Mouse (Mus musculus) gastrocnemius, adult 18-20 months (tissue): ENCODE results near the gene Ehd1. TPM values are rescaled to one million over a fixed set of nuclear protein-coding genes. Genes with fewer than 3 reads are reported as not detected.
A peak's percentile ranks its signal among the peaks of the same experiment; 100 is the strongest.
"Not testable (repeated sequence)": the region's sequence is repeated elsewhere in the genome, so short reads cannot be mapped to it uniquely, and the experiment has no call there.

Experiments used
- DNase-seq: peaks from one replicate; pipeline ENCODE4 v3.0.0; 2021; ENCODE audit warnings: low spot score
- total RNA-seq, 2 experiments: library from RNA; stranded (reverse); gene quantifications; 2 replicates each; pipeline ENCODE4 v1.2.3; 2021

Gene Ehd1
- total RNA-seq, 2 experiments from 2014 or later, result 30.2 to 40.3 TPM

DNA sequence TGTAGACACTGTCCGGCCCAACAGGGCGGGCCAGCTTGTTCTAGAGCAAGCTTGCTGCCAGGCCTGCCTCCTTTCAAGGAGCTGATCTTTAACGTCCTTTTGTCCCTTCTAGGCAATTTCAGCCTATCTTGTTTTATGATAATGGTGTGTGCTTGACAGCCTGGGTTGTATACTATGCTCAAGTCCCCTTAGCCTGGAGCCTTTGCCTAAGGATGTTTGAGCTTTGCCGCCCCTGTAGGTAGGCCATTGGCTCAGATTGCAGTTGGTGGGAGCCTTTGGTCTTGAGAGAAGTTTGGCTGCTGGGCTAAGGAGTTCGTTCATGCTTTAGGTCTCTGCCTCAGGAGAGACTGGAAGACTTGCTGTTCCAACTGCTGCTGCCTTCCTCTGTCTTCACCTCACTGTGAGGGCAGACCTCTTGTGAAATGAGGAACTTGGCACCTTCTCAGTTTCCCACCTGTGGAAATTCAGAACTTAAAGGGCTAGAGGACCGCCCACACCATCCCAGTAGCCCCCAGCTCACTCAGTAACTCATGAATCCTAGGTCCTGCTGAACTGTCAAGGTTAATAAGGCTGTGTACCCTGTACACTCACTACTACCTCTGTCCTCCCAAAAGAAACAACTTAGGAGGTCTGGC lies 2.0 kb downstream of the Ehd1 start:
- DNase-seq, result no peak

DNA sequence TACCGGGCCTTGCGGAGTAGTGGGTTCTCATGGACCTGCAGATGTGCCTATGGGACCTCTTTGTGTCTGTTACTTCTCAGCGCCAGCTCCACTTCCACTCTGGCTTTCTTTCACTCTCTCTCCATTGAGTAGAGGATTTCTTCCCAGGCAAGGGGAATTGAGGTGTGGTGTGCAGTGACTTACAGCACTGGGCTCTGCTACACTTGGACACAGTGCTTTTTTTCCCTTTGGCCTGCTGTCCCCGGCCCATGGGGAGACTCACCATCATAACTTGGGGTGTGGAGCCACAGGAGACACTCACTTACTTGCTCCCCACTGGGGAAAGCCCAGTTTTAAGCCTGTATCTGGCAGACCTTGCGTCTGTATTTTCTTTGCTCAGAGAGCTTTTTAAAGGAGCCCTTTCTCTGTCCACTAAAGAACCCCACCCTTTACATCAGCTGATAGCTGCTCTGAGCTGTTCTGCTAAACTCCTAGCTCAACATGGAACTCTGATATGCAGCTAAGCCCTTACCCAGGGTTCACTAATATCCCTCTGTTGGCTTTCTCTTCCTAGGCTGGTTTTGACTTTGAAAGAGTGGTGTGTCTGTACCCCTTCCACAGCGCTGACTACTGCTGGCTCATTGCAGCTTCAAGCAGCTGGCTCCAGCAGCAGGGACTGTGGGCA lies 3.1 kb downstream of the Ehd1 start:
- no peak for DNase-seq

DNA sequence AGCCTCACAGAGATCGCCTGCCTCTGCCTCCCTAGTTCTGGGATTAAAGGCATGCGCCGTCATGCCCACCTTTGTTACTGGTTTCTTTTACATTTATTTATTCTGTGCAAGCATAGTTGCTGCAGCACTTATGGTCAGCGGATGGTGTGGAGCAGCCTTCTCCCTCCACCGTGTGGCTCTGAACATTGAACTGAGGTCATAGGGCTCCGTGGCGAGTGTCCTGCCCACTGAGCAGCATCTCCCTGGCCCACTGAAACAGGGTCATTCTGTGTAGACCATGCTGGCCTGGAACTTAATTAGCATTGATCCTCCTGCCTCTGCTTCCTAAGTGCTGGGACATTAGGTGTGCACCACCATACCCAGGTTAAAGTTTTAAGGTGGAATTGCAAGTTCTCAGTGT lies 4.0 kb downstream of the Ehd1 start:
- DNase-seq, result no peak

DNA sequence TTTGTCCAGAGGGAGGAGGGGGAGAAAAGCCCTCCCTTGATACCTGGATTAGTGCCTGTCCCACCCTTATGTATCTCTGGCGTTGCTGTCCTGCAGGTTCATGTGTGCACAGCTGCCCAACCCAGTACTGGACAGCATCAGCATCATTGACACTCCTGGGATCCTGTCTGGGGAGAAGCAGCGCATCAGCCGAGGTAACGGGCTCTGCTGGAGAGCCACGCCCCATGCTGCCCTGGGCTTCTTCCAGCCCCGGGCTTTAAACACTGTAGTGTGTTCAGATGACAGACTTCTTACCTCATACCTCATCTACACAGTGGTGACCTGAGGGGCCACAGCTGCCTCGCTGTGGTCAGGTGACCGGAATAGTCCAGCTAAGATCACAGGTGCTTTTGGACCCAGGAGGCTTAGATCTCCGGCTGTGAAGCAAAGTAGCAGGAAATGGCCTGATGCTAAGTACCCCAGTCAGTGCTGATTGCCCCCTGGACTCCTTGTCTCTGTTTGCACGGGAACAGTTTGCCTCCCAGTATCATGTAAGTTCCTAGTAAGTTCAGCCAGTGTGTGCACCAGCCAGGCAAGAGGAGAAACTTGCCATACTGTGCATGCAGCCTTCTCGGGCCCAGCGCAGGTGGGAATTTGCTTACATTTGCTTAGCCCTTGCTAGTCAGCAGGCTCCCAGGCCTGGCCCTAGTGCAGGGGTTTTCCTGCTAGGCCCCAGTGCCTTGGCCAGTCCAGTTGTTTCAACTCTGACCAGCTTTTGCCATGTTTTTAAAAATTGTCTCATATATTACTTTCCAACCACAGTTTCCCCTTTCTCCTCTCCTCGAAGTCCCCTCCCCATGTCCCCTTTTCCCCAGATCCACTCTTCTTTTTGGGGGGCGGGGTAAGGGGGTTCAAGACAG lies 4.8 kb downstream of the Ehd1 start:
- no peak for DNase-seq

DNA sequence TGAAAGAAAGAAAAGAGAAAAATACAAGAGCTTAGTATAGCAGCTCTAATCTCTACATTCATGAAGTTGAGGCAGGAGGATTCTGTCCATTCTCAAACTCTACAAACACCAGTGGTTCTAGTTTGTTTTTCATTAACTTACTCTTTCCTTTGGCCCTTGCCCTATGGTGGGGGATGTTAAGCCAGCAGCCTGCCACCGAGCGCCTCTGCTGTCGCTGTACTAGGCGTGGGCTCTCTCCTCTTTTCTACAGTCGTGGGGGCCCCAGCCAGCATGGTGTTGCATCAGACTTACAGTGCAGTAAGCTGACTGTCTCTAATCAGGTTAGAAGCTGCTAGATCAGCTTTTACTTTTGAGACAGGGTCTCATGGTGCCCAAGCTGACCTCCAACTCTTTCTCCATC lies 6.5 kb downstream of the Ehd1 start:
- no peak for DNase-seq

DNA sequence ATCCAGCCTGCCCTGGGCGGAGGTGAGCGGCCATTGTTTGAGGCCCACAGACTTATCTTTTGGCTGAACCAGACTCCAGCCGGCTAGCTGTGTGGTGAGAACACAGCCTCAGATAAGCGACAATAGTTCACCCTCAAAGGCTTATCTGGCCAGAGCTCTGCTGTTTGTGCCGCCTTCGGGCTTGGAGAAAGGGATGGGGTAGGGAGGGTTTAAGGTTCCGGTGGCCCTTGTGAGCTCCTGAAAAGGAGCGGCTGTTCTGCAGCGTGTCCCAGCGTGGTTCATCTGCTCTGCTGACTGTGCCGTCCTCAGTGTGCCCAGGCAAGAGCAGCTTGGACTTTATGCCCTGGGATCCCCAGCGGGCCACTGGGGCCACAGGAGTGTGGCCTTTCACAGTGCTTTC lies 8.0 kb downstream of the Ehd1 start:
- no peak for DNase-seq

DNA sequence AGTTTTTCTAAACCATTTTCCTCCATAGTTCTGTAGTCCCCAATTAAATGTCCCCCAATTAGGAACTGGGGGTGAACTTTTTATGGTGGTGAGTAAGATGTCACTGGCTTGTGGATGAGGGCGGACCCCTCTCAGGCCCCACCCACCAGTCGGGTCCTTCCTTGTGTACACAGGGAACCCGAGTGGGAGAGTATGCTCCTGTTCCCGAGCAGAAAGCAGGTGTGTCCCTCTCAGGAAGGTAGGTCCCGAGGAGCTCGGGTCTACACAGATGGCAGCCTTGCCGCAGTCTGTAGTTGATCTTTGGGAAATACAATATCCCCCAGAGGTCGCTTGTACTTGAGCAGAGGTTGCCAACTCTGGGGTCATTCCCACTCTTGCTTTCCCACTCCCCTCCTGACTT lies 8.7 kb downstream of the Ehd1 start:
- no peak for DNase-seq

DNA sequence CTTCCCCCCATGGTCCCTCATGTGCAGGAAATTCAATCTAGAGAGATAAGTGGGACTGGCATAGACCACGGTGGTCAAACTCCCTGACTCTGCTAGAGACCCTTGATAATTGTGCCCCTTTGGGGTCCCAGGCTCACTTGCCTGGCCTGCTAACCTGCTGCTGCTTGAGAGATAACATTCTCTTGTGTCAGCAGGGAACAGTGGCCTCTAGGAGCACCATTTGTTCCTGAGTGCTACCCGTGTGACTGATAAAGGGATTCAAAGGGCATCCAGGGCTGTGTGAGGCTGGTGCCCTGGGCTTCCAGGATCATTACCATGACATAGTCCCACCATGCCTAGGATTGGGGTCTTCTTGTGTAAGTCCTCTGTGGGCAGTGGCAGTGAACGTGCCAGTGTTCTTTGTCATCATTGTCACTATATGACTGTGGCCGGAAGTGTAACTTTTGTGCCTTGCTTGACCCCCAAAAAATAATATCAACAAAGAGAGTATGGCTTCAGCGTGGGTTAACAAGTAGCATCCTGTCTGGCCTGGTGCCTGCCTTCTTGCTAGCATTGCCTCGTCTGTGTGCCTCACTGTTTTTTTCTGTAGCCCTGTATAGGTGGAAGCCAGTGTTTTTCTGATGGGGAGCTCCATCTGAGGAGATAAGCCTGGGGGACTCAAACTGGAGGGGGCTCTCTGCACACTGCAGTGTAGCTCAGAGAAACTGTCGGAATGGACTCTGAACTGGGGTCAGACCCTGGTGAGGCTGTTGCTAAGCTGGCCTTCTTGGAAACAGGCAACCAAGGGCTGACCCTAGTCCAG lies 9.3 kb downstream of the Ehd1 start:
- DNase-seq, result no peak

DNA sequence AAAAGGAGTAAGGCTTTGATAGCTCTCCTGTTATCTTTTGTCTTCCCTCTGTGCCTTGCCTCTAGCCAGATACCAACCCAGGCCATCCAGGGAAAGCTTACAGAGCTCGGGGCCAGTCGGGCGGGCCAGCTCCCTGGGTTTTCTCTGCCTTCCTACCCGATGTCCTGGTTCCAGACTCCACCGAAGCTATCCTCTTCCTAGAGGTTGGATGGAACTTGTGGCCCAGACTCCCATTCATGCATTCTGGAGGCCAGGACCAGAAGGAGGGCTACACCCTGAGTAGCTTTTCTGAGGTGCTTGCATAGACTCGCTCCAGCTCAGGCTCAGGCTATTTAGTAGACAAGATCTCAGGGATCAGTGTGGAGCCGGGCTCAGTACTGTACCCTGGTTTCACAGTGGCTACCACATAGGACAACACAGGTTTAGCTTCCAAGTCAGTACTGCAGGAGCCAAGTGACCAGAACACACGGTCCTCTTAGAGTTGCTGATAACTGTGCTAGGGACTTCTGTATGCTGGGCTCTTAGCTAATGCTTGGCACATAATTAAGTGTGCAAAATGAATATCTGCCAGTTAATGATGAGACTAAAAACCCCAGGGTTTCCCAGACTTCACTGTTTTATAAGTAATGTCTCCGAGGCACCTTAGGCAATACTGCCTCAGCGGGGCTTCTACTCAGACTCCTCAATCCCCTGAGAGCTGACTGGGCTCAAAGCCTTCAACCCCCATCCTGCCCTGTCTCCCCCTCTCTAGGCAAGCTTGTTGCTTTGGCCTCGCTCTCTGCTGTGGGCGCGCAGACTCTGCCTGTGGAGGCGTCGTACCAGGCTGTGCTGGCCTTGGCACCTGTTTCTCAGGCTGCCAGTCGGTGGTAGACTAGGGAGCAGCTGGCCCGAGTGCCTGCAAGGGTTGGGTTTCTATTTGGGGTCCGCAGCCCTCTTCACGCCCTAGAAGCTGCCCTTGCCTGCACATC lies 10.2 kb downstream of the Ehd1 start:
- DNase-seq, result peak; percentile 47

DNA sequence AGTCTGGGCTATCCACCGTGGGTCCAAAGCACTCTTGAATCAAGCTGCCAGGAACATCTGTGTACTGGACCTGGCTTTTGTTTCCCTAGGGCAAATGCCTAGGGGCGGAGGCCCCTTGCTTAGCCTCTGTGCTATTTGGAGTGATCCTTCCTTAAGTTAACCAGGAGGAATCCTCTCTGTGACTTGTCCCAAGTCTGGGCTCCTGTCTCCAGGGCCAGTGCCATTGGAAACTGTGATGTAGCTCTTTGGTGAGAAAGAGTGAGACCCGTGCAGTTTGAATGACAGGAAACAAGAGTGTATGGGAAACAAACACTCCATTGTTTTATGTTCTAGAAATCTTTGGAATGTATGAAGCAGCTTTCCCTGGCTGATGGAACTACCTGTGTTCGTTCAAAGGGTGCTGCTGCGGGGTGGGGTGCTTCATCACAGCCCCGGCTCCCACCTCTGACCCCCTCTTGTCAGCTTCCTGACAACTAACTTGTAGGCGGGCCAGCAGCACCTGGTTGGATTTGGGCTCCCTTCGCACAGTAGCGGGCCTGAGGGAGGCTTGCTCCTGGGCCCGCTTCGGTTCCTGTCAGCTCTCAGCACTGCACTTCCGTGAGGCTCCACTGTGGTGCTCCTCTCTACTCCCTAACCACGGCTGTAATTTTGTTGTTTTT lies 11.8 kb downstream of the Ehd1 start:
- no peak for DNase-seq

DNA sequence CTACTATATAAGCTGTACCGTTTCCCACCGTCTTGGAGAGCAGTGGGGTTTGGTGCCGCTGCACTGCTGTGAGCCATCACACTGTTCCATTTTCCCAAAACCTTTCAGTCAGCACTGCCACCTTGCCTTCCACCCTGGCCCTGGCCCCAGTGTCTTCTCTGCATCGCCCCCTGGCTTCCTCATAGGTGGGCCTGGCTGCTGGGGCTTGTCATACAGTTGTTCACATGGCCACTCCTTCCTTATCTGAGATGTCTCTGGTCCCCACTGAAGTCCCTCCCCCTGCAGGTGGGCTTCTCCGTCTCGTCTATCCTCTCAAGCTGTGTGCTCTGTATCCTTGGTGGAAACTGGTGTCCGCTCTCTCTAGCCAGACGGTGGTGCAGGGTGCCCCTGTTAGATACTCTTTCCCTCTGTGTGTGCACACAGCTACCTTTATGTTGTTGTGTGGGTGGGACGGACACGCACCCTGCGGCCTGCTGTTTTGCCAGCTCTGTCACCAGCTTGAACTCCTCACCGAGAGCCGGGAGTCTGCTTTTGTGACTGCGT lies 13.2 kb downstream of the Ehd1 start:
- DNase-seq, result no peak

DNA sequence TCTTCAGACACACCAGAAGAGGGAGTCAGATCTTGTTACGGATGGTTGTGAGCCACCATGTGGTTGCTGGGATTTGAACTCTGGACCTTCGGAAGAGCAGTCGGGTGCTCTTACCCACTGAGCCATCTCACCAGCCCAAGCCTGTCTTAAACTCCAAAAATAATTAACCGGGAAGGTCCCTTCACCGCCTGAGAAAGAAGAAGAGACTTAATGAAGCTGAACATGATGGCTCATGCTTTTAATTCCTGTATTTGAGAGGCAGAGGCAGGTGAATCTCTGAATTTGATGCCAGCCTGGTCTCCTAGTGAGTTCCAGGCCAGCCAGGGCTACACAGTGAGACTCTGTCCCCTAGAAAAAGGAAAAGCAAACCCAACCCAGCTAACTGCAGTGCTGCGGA lies 14.2 kb downstream of the Ehd1 start:
- not testable (repeated sequence) for DNase-seq

DNA sequence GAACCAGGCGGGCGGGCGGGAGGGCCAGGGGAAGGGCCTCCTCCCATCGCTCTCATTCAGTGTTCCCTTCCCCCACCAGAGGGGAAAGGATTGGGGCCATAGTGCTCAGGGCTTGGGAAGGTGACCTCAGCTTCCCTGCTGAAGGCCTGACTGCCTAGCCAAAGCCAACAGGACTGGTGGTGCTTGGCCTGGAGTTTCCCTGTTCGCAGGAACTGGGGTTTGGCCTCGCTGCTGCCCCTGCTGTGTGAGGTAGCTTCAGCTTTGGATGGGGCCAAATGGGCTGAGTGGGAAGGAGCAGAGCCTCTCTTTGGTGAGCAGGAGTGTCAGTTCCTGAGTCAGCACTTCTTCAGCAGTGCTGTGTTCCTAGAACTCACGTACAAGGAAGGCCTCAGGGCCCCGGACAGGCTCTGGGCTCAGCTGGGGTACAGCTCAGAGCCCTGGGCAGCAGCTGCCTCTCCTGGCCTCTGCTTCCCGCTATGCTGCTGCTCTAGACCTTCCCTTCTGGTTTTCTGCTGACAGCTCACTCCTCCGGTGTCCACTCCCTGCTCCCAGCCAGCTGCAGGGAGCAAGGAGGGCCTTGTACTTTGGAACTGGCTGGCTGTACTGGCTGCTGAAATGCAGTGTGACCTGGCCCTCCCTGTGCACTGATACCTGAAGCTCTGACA lies 14.7 kb downstream of the Ehd1 start:
- DNase-seq, result peak; percentile 49

DNA sequence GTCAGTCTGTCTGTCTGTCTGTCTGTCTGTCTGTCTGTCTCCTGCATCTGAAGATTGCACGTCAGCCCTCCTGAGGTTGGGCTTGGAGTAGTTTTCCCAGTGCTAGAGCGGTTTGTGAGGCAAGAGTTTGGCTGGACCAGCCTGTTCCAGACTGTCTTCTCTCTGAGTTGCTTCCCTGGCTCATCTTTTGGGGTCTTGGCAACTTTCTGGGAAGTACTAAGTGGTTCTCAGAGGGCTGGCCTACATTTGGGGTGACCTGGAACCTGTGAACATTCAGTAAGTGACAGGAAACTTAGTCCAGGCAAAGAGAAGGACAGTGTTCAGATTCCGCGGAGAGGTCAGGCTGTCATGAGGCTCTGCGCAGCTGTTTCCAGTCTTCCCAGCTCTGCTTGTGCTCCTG lies 15.7 kb downstream of the Ehd1 start:
- DNase-seq, result peak; percentile 38

DNA sequence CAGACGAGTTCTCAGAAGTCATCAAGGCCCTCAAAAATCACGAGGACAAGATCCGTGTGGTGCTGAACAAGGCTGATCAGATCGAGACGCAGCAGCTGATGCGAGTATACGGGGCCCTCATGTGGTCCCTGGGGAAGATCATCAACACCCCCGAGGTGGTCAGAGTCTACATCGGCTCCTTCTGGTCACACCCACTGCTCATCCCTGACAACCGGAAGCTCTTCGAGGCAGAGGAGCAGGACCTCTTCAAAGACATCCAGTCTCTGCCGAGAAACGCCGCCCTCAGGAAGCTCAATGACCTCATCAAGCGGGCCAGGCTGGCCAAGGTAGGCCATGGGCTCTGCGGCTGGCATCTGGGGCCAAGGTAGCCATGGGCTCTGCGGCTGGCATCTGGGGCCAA lies 17.8 kb downstream of the Ehd1 start:
- DNase-seq, result no peak

DNA sequence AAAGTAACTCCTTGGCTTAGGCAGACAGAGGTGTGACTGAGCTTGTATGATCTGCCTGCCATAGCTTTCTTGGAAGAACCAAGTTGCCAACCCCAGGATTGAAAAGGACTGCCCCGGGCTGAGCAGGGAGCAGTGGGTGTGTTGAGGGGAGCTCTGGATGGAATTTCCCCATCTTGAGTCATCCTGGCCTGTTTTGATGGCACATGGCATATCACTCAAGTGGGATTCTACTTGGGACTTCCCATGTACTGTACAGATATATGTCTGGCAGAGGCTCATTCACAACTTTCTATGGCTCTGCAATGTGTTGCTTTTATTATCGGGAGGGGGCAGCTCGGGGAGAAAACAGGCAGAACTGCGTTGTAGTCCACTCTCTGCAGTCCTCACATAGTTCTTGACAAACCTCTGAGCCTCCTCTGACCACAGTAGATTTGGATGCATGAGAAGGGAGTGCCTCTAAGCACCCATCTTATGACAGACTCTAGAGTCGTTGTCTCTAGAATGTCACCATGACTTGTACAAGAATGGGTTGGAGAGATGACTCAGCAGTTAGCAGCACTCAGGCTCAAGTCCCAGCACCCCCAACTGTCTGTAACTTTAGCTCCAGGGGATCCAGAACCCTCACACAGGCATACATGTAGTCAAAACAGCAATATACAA lies 20.2 kb downstream of the Ehd1 start:
- no peak for DNase-seq

DNA sequence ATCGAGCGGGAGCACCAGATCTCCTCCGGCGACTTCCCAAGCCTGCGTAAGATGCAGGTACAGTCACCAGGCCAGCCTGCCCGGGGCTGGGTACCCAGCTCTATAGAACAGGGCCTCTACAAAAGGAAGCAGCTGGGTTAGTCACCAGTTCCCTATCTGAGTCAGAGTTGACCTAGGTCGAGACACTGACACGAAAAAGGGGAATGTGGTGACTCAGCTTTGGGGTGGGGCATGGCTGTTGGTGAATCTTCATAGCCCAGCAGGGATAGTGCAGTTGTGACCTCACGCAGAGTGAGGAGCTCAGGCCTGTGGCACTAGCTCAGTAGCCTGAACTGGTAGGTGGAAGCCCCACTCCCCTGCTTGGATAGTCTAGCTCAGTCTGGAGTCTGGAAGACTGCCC lies 21.1 kb downstream of the Ehd1 start:
- DNase-seq, result peak; percentile 74

DNA sequence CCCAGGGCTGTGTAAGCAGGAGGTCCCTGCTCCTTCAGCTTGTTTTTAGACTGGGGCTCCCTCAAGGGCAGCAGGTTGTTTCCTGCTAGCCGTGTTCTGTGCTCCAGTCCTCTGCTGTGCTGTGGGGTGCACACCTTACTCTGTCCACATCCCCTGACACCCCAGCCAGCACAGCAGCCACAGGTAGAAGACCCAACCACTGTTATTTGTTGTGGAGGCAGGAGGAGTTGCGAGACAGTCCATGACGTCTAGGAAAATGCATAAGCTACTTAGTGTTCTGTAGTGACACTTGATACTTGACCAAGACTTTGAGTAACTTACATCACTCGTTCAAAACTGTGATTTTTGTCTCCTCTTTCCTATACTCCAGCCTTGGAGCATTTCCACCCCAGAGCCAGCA lies 22.5 kb downstream of the Ehd1 start:
- DNase-seq, result no peak
